Mouse (Mus musculus): ENCODE measurements around the gene Slc35d3. TPM values are rescaled to one million over a fixed set of nuclear protein-coding genes. Genes with fewer than 3 reads are reported as not detected.

The Slc35d3 gene
- 10 to 100 TPM; 21.2 to 21.6 TPM for total RNA-seq (2021)
- long read RNA-seq, experiment 1, transcript Slc35d3-201 (2 exons, 2,630 nt), result major isoform, 16 of 18 reads
- long read RNA-seq, experiment 1, partial matches to known transcripts, result 0 of 18 reads
- long read RNA-seq, experiment 1, other reads (novel, unspliced or antisense), result 2 of 18 reads
- long read RNA-seq, experiment 2, transcript Slc35d3-201 (2 exons, 2,630 nt), result major isoform, 42 of 48 reads
- long read RNA-seq, experiment 2, partial matches to known transcripts, result 5 of 48 reads
- long read RNA-seq, experiment 2, other reads (novel, unspliced or antisense), result 1 of 48 reads

- no peak for DNase-seq (ENCODE audit: low spot score in 2 of 2)
Measured at GRCm38 (mm10) chr10:19850998-19851691, at the start of gene Slc35d3. Slc35d3 (minus strand) TSS chr10:19851459.

DNA sequence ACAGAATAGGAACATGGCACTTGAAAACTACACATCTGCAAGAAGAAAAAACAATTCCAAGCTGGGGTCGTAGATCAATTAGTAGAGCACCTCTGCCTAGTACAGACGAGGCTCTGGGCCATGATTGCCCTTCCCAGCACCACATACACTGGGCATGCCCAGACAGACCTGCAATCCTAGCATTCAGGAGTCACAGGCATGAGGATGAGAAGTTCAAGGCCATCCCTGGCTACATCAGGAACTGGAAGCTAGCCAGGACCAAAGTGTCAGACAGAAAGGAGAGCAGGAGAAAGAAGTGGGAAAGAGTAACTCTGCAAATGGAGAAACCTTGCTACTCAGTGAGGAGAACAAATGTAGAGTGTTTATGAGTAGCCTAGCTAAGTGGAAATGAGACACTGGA, 48.9 kb upstream of the Slc35d3 start:
- no peak for DNase-seq (ENCODE audit: low spot score in 2 of 2)

GRCm38 (mm10) chr10:19893976-19894375, 42.7 kb upstream of the Slc35d3 start:
- DNase-seq (ENCODE audit: low spot score in 2 of 2), result no peak

GRCm38 (mm10) chr10:19893146-19893545, 41.9 kb upstream of the Slc35d3 start:
- no peak for DNase-seq (ENCODE audit: low spot score in 2 of 2)

GRCm38 (mm10) chr10:19891686-19892085, 40.4 kb upstream of the Slc35d3 start:
- no peak for DNase-seq (ENCODE audit: low spot score in 2 of 2)

- DNase-seq (ENCODE audit: low spot score in 2 of 2), result no peak
Measured at GRCm38 (mm10) chr10:19889908-19890307, 38.6 kb upstream of the Slc35d3 start.

DNA sequence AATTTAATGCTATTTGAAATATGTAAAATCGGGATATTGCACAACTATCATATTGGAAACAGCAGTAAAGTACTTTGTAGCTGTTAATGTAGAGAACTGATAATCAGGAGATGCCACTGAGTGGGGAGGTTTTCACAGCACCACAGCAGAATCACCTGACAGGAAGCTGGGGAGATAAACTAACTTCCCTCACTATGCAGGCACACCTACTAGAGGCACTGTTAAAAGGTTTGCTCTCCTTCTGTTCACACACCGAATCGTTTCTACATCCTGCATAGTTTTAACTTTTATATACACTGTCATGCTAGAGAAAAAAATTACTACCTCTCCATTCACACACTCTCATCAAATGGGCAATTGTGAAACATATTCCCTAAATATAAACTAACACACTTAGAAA, 35.0 kb upstream of the Slc35d3 start:
- no peak for DNase-seq (ENCODE audit: low spot score in 2 of 2)

DNA sequence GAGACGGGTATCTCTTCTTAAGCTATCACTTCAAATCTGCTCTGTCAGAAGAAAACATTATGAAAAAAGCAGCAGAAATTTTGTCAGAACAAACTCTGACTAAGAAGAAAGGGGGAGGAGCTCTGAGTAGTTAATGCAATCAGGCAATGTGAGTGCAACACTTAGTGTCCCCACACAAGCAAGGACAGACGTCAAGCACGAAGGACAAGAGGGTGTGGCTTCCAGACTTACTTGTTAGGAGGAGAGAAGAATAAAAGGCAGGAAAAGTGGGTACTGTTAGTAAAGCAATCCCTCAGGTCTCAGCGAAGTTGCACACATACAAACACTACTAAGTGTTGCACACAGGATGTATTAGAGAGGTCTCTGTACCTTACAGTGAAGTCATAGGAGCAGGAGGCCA, 33.1 kb upstream of the Slc35d3 start:
- no peak for DNase-seq (ENCODE audit: low spot score in 2 of 2)

- DNase-seq (ENCODE audit: low spot score in 2 of 2), result no peak
Measured at GRCm38 (mm10) chr10:19880437-19880836, 29.2 kb upstream of the Slc35d3 start.

DNA sequence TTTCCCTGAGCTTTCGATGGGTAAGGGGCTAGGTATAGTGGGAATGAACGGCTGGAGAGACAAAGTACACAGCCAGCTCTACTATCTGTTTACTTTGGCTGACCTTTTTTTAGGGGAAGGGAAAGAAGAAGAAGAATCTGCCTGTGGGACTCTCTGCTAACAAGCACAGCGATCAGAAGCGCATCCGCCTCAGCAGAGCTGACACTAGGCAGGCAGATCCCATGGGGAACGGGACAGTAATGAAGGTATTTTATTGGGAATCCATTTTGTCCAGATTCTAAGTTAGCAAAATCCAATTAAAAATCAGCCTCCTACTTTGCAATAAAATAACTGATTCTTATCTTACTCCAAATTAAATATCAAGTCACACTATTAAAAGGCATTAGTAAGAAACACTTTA, 27.9 kb upstream of the Slc35d3 start:
- no peak for DNase-seq (ENCODE audit: low spot score in 2 of 2)

GRCm38 (mm10) chr10:19877679-19878078, 26.4 kb upstream of the Slc35d3 start:
- DNase-seq (ENCODE audit: low spot score in 2 of 2), result no peak

GRCm38 (mm10) chr10:19877257-19877656, 26.0 kb upstream of the Slc35d3 start:
- no peak for DNase-seq (ENCODE audit: low spot score in 2 of 2)

DNA sequence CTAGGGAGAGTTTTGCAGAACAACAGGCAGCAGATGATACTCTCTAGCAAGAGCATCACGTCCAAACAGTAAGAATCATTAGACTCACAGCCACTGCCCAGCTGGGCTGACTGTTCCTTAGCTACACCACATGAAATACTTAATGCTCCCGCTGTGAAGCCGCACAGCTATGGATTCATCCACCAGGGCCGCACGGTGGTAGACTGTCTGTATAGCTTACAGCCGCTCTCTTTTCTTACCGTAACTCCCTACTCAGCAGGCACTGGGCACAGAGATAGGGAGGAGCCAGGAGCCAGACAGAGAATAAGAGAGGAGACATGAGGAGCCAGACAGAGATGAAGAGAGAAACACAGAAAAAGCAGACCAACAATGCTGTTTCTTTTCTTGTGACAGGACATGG, 25.4 kb upstream of the Slc35d3 start:
- no peak for DNase-seq (ENCODE audit: low spot score in 2 of 2)

- no peak for DNase-seq (ENCODE audit: low spot score in 2 of 2)
Measured at GRCm38 (mm10) chr10:19875346-19875745, 24.1 kb upstream of the Slc35d3 start.

DNA sequence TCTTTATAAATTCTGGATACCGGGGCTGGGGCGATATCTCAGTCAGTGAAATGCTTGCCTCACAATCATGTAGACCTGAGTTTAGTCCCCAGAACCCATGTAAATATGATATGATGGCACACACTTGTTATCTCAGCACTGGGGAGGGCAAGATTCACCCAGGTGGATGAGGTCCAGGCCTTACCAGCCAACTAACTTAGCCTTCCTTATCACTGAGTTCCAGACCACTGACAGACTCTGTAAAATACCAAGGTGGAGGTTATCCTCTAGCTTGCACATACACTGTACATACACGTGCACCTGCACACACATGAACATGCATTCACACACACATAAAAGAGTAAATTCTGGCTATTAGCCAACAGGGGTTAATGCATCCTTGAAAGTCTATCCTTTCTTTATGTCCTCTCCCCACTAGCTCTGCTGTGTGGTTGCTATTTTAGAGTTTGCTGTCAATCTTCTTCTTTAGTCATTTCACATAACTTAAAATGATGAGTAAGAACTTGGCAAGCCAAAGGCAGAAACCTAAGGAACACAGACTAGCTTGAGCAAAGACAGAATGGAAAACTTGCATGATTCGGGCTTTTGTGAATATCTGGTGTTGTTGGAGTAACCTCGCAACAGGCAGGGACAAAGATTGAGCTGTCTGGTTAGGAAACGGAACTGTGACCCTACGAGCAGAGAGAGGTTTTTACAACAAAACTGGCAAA, 4.5 kb upstream of the Slc35d3 start:
- DNase-seq (ENCODE audit: low spot score in 2 of 2), result no peak

DNA sequence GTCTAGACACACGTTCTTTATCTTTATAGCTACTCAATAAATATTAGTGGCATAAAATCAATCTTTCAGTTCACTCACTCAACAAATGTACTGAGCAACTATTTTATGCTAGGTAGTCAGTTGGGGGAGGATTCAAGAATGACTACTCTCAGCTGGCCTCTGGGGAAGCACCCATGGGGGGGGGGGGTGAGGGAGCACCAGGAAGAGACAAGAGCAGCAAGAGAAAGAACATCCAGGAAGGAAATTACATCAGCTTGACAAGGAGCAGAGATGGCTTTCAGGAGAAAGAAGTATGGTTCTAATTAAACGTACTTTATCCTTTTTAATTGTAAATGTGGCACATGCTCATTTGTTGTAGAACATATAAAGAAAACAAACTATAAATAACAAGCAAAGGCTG, 2.4 kb upstream of the Slc35d3 start:
- DNase-seq (ENCODE audit: low spot score in 2 of 2), result no peak

GRCm38 (mm10) chr10:19852776-19853175, 1.5 kb upstream of the Slc35d3 start:
- no peak for DNase-seq (ENCODE audit: low spot score in 2 of 2)

- no peak for DNase-seq (ENCODE audit: low spot score in 2 of 2)
Measured at GRCm38 (mm10) chr10:19850544-19850997, 688 bp downstream of the Slc35d3 start.

DNA sequence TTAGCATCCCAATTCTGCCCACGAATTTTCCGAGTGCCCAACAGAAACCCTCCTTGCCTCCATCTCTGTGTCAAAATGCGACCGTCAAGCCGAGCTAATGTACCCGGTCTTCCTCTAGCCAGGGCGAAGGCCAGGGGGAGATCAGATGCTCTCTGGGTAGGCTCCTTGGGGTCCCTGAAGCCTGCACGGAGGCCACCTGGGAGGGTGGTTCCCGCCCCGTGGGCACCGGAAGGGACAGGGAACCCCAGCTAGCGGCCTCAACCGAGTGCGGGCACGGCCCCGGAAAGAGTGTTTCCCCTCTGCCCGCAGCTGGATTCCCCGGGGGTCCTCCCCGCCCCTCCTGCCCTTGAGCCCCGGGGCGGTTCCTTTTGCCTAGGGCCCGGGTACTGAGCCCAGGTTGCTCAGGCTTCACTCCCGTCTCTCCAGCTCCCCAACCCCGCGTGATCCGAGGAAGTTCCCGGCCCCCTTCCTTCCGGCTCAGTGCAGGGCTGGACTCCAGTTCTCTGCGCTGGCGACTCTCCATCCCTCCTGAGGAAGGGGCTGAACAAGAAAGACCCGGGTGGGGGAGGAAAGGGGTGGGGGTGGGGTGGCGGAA, 1.4 kb downstream of the Slc35d3 start:
- DNase-seq (ENCODE audit: low spot score in 2 of 2), result no peak

DNA sequence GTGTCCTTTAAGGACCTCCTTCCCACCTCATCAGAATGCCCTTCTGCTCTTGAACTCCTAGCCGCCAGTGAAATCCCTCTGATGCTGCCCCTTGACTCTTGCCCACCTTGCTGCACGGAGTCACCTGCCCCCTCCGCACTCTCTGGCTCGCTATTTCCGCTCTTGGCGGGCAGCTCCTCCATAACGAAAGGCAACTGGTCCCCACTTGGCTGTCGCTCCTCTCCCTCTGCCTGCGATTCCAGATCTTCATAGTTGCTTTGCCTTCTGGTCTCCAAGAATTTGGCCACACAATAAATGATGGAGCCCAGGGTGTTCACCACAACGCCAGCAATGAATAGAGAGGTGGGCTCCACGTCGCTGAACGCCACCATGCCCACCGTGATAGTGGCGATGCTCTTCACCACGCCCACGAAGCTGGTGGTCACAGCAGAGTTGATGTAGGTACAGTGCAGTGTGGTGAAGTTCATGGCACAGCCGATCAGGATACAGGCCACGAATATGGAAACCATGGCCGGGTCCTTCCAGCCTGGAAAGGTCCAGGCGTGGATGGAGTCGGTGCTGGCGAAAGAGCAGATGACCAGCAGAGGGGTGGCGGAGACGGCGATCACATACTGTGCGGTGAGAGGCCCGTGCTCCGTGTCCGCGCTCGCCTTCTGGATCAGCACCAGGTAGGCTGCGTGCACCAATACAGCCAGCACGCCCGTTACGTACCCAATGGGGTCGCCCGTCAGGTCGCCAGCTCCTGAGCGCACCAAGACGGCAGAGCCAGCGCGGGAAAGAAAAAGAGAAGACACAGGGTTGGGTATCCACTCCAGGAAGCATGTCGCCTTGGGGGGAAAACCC, 2.1 kb downstream of the Slc35d3 start:
- no peak for DNase-seq (ENCODE audit: low spot score in 2 of 2)

DNA sequence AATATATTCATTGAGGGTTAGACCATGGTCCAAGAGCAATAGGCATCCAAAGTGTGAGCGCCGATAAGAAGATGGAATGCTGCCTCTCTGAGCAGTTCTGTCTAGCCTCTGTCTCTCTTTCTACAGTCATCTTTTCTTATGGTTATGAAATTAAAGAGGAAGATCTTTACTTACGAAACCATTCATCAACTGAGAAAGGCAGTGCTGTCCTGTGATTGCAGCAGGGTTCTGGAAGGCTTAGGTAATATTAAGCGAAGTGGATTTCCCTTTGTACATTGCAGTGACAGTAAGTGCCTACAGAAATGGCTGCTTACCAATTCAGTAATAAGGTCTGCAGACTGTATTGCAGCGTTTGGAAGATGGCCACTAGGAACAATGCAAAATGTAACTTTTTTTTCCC, 11.4 kb downstream of the Slc35d3 start:
- no peak for DNase-seq (ENCODE audit: low spot score in 2 of 2)
